Mouse (Mus musculus) mesoderm, embryonic 11.5 days (tissue): ENCODE results near the gene Pemt.

Experiments
- DNase-seq: peaks from one replicate; pipeline ENCODE4 v3.0.0-alpha.2; 2012; ENCODE audit warnings: low read depth, low spot score

The Pemt gene

GRCm38 (mm10) chr11:60056520-60056919, 10.2 kb upstream of the Pemt start:
- no peak for DNase-seq

- DNase-seq: no peak
Measured at GRCm38 (mm10) chr11:60048841-60049240, 2.6 kb upstream of the Pemt start.

DNA sequence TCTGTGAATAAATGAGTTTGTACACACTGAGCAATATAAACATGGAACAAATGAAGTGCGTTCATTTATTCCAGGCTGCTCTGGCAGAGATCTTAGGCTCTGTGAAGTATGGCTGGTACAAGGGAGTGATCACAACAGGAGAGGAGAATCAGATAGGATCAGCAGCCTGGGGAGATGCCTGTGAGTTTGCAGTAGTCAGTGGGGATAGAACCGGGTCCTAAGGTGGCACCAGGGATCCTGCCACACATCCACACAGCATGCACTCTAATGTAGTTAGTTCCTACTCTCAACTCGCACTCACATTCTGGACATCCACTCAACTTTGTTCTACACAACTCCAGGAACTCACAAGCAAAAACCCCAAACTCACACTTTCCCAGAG, 622 bp downstream of the Pemt start:
- DNase-seq: no peak

- DNase-seq: no peak
Measured at GRCm38 (mm10) chr11:60044777-60045176, 1.5 kb downstream of the Pemt start.

DNA sequence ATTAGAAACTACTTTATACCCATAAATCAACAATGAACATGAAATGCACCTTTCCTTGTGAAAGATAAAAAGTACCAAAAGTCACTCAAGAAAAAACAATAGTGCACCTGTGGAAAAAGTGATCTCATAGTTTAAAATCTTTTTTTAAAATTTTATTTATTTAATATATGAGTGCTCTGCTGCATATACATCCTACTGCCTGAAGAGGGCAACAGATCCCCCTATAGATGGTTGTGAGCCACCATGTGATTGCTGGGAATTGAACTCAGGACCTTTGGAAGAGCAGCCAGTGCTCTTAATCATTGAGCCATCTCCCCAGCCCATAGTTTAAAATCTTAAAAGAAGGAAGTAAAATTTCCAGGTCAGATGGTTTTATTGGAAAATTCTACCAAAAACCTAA, 4.0 kb downstream of the Pemt start:
- no peak for DNase-seq

DNA sequence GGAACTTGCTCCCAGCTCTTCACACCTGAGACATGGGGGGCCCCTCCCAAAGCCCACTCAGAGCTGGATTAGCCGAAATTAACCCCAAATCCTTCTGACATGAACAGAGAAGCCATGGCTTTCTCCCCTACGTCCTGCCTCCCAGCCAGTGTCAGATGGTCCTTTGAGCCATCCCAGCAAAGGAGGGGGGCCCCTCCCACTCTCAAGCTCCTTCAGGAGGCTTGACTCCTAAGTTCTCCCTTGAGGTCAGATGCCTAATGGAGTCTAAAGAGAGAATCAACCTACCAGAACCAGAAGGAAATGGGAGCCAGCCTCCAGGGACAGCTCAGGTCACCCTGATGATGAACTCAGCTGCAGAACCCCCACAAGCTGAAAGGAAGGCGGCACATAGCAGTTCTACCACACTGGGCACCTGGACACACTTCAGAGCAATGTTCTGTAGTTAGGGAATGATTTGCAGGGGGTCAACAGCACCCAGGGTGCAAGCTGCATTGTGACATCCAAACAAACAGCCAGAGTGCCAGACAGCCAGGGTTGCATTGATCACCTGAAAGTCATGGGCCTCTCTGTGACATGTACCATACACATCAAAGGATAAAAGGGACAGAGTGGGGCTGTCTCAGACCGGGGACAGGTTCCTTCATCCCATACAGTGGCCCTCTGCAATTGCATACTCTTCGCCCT, 9.6 kb downstream of the Pemt start:
- DNase-seq: no peak

DNA sequence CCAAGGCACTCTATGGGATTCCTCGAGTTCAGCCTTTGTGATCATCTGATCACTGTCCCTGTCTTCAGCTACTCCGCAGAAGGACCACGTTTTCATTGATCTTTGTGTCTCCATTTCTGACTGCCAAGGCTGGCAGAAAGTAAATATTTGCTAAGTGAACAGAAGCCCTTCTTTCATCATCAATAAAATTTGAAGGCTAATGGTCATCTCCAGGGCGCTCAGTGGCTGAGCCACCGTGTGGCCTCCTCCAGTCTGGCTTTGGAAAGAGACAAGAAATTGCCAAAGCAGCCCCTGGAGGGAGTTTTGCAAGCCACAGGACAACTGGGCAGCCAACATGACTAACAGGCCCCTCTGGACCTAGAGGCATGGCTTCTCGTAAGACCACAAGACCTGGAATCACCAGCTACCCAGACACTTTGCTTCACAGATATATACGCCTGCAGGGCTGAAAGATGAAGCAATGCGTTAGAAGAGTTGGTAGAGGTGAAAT, 11.3 kb downstream of the Pemt start:
- no peak for DNase-seq

DNA sequence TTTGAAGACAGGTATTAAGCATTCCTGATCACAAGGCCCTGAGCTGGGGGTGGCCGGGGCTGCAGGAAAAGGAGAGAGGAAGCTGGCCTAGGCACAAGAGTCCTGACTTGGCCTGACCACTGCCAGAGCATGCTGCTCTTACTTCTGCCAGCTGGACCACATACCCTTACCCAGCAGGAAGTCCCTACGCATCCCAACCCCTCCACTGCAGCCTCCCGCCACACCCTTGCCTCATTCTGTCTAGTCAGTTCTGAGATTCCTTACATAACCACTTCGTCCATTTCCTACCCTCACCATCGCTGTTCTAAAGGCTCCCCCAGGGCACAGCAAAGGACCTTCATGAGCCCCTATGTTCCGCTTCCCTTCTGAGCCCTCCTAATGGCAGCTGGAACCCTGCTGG, 12.0 kb downstream of the Pemt start:
- no peak for DNase-seq

DNA sequence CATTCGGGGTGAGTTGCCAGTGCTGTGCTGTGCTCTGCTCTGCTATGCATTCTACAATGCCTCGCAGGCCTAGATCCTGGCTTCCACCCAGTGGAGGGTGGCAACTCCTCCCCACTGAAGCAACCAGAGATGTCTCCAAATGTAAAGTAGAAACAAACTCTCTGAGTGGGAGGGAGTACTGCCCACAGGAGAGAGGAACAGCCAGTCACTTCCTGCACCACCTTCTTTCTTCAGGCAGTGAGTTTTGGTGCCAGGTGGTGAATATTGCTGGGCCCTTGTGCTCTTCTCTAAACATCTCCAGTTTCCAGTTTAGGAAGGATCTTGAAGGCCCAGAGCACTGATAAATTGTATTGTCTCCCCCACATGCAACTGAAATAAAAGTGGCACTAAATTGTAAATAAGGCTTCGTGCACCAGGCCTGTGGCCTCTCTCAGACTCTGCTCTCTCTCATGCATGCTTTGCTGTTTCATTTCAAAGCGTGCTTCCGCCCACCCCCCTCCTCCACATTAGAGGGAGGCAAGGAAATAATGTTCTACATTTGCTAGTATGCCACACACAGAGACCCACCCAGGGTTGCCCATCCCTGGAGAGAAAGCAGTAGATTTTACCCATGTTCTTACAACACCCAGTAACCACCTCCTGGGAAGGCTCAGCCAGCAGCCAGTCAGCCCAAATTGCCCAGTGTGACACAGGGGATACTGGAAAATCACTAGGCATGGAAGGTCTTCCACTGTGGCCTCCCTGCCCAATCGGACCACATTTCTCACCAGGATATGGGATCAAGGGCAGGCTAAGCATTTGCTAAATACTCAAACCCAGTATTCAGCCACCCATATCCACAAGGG, 13.5 kb downstream of the Pemt start:
- no peak for DNase-seq

DNA sequence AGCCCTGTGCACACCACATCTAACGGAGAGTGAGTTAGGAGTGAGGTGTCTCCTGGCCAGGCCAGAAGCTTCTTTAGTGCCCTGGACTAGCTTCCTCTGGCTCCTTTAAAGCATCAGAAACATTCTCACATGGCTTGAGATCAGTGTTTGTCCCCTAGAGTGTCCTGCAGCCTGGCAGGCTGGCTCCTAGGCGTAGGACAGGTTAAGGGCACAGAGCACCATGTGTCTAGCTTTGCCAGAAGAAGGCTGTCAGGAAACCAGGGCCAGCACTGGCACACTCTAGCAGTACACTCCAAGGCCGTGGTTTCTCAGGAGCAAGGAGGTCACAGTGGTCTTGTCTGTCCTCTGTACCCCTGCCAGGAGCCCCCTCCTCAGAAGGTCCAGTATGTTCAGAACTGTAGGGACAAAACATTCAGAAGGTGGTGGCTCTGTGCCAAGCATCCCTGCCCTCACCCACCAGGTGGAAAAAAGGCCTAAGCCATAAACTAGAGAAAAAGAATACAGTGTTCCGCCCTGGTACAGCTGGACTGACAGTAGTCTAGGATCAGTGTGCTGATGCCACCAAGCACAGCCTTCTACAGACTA, 15.4 kb downstream of the Pemt start:
- no peak for DNase-seq

DNA sequence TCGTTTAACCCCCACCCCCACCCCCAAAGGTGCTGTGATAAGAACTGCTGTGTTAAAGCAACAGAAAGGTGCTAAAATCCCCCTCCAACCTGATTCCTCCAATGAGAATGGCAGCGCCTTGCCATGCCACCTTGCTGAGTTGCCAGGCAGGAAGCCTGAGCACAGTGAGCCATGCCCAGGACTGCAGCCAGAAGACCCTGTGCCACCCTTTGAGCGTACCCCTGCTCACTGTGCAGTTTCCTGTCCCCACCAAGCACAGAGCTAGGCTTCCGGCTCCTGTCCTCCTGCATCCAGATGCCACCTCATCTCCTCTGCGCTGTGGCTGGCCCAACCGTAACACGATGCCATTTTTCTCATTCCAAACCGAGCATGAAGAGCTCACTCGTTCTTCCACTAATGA, 16.3 kb downstream of the Pemt start:
- DNase-seq: no peak

DNA sequence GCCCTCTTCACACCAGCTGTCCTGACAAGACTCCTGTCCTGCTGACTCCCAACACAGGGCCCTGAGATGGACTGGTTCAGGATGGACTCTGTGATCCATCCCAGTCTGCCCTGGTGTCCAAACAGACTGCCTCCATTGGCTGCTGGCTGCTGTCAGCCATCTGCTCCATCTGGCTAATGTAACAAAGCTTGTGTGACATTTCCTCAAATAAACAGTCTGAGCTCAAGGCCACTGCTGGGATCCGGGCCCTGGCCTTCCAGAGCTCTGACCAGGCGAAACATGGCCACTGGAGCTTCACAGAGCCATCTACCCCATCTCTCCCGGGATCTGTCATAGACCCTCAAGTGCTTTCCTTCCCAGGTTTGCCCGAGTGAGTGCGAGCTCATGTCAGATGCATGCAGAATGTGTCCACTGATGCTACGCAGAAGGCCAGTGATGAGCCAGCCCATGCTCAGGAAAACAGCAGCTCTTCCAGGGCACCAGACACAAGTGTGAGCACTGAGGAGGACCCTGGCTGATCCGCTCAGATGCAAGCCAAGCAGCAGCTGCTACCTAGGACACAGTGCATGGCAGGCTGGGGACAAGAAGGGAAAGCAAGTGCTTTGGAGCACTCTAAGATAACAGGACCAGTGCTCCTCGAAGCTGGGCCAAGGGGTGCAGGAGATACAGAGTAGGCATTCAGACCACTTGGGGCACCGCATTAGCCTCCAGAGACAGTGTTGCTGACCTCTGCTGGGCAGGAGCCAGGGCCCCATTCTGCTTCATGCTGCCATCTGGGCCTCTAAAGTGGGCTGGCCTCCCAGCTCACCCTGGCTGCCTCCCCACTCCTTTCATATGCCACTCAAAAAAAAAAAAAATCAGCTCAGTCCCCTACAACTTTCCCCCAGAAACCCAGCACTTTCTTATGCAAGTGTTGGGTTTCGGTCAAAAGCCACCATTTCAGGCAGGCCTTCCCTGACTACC, 18.1 kb downstream of the Pemt start:
- no peak for DNase-seq

DNA sequence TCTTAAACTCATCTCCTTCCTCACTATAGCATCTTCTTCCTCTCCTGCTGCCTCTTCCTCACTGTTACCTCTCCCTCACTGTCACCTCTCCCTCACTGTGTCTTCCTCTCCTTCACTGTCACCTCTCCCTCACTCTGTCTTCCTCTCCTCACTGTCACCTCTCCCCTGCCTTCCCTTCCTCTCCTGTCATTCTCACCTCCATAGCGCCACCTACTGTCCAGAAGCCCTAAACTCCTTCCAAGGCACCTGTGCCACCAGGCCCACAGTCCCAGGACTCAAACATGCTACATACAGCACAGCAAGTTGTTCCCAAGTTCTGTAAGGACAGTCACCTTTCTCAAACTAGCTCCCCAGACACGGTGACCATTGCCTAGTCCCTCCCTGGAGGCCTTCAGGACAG, 19.0 kb downstream of the Pemt start:
- DNase-seq: peak; percentile 81

DNA sequence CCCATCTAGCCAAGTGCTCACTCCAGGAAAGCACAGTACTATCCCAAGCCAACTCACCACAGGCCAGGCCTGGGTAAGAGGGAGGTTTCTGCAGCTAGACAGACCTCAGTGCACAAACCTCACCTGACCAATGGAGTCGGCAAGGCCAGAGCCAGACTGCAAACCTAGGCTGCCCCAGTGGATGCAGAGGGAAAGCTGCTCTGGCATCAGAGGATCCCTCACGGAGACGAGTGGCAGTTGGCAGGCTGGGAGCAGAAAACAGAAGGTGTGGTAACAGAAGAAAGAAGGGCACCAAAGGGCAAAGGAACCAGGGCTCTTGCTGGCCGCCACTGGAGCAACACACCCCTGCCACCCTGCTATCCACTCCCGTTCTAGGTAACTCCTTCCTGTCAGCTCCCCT, 20.1 kb downstream of the Pemt start:
- no peak for DNase-seq

DNA sequence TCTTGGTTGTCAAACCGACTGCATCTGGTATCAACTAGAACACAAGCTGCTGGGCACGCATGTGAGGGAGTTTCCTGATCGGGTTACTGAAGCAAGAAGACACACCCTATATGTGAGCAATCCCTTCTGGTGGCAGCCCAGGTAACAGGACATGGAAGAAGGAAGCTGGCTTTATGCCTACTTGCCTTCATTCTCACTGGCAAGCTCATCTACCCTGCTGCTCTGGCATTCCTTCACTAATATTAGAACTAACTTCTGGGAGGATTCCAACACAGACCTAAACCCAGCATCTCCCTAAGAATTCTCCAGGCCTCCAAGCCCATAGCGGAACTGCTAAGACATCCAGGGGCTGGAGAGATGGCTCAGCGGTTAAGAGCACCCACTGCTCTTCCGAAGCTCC, 25.1 kb downstream of the Pemt start:
- no peak for DNase-seq

GRCm38 (mm10) chr11:60016726-60017125, 29.6 kb downstream of the Pemt start:
- DNase-seq: peak; percentile 20

GRCm38 (mm10) chr11:60011516-60011915, 34.8 kb downstream of the Pemt start:
- no peak for DNase-seq

DNA sequence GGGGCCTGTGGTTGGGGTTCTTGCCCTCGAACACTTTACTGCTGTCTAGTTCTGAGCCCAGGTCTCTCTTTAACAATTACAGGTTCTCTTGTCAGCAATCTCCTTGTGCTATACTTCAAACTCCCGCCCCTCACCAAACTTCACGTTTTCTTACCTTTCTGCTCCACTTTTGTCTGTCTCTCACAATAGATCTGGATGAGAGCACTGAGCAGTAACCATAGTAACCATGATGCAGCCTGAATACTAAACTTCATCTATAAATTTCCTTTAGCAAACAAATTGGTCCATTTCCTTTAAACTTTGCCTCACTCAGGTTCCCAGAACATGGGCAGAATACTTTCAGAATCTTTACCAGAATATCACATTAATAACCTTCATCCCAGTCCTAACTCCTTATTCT, 36.8 kb downstream of the Pemt start:
- DNase-seq: no peak

- no peak for DNase-seq
Measured at GRCm38 (mm10) chr11:60005866-60006265, 40.4 kb downstream of the Pemt start.

DNA sequence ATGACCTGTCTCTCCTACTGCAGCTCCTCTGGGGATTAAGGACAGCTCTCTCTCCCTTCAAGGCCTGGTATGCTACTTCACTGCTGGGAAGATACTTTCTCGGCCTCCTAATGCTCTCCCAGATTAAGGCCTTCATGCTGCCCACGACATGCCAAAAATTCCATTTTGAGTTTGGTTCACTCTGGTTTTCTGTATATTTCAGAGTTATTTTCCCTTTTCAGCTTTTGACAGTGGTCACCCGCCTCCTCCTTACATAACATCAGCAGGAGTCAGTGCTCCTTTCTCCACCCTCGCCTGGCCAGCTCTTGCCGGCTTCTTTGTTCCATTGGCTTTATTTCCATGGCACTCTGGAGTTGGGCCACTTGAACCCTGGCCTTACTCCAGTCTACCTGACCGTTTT, 41.6 kb downstream of the Pemt start:
- DNase-seq: no peak

- no peak for DNase-seq
Measured at GRCm38 (mm10) chr11:60003811-60004210, 42.5 kb downstream of the Pemt start.
